Mouse (Mus musculus) ES-E14 (cell line): ENCODE results near the gene Zbtb20. TPM values are rescaled to one million over a fixed set of nuclear protein-coding genes. Genes with fewer than 3 reads are reported as not detected.
A peak's percentile ranks its signal among the peaks of the same experiment; 100 is the strongest.

Experiments
- DNase-seq: peaks from one replicate; pipeline ENCODE4 v3.0.0-alpha.2; 2013; ENCODE audit warnings: low read depth, low spot score
- H3K27ac ChIP-seq: 2 replicates; pipeline ENCODE4 v1.5.1; 2012; ENCODE audit warnings: low read depth, mild to moderate bottlenecking, low read length, moderate library complexity, mixed read lengths; ENCODE audit not compliant: poor library complexity, insufficient read depth, severe bottlenecking
- H3K36me3 ChIP-seq: 2 replicates; pipeline ENCODE4 v1.6.1; 2012; ENCODE audit warnings: mild to moderate bottlenecking, low read length, moderate library complexity, mixed read lengths; ENCODE audit not compliant: control insufficient read depth, poor library complexity, insufficient read depth, severe bottlenecking
- H3K4me1 ChIP-seq, 2 experiments: fragments of 150-350 bp in 1 of 2; sonication (generic) in 1 of 2; 2 replicates each; pipeline ENCODE4 v1.6.1; 2012; ENCODE audit warnings: low read length in 2 of 2, mild to moderate bottlenecking in 1 of 2, mixed read lengths in 1 of 2; ENCODE audit not compliant: control insufficient read depth in 2 of 2, insufficient read depth in 2 of 2, poor library complexity in 1 of 2
- H3K4me3 ChIP-seq, 2 experiments: fragments of 150-350 bp in 1 of 2; sonication (generic) in 1 of 2; 2 replicates each; pipeline ENCODE4 v1.5.1; 2012; ENCODE audit warnings: low read length in 2 of 2, low read depth in 1 of 2, mild to moderate bottlenecking in 1 of 2, mixed read lengths in 1 of 2; ENCODE audit not compliant: insufficient read depth in 1 of 2, poor library complexity in 1 of 2, severe bottlenecking in 1 of 2
- H3K9ac ChIP-seq: 2 replicates; pipeline ENCODE4 v1.6.1; 2012; ENCODE audit warnings: low read depth, mild to moderate bottlenecking, low read length, mixed read lengths; ENCODE audit not compliant: poor library complexity, insufficient read depth, severe bottlenecking
- H3K9me3 ChIP-seq: fragments of 150-350 bp; sonication (generic); 2 replicates; pipeline ENCODE4 v1.6.1; 2012; ENCODE audit warnings: low read depth, mild to moderate bottlenecking, low read length; ENCODE audit not compliant: control insufficient read depth, insufficient read depth
- CHD2 ChIP-seq: IDR thresholded peaks from 2 replicates; pipeline ENCODE4 v1.6.1; 2014; ENCODE audit warnings: mild to moderate bottlenecking, low read depth, low read length, inconsistent platforms
- HCFC1 ChIP-seq: IDR thresholded peaks from 2 replicates; pipeline ENCODE4 v1.6.1; 2012; ENCODE audit warnings: low read length, inconsistent platforms, borderline replicate concordance; ENCODE audit not compliant: insufficient read depth
- MAFK ChIP-seq: IDR thresholded peaks from 2 replicates; pipeline ENCODE4 v1.6.1; 2014; ENCODE audit warnings: mild to moderate bottlenecking, low read depth, low read length, inconsistent platforms; ENCODE audit not compliant: insufficient read depth
- ZC3H11A ChIP-seq: IDR thresholded peaks from 2 replicates; pipeline ENCODE4 v1.6.1; 2012; ENCODE audit warnings: low read depth, mild to moderate bottlenecking, inconsistent platforms, low read length, borderline replicate concordance
- ZNF384 ChIP-seq: IDR thresholded peaks from 2 replicates; pipeline ENCODE4 v1.6.1; 2012; ENCODE audit warnings: low read depth, low read length, inconsistent platforms
- in situ Hi-C, 2 experiments: fragments of 600-800 bp; cut with MboI; formaldehyde crosslinking; loops; one replicate each; pipeline ENCODE4 v1.15.1; 2025; ENCODE audit warnings: low sequenced_read_pairs in 2 of 2, inconsistent platforms in 1 of 2; ENCODE audit not compliant: unreplicated experiment in 2 of 2
- total RNA-seq: library from RNA; depleted of rRNA; stranded (reverse); fragments of 300-350 nt; gene quantifications from 2 replicates; pipeline ENCODE4 v1.2.3, GENCODE M21; 2012

The Zbtb20 gene
- total RNA-seq, 1 experiment = 4.0 TPM

DNA sequence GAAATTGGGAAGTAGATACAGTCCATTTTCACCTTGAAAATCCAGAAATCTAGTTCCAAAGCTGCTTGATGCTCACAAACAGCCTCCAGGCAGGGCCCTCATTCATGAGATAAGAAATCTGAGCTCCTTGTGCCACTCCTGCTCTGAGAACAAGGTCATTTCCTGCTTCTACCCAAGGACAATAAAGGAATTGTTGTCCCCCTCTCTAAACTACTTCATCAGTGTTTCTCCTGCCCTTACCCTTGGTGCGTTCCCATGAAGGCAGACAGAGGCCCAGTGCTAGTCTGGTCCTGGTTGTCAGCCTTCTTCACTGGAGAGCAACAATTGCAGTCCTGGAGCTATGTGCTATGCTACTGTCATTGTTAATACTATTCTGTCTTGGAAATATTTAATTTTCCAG lies 238.3 kb downstream of the Zbtb20 start:
- Histone ChIP-seq H3K9ac (no peak overlapping the region), H3K36me3 (no peaks in the 10 kb centered on the region), H3K27ac (no peak overlapping the region), H3K4me3 (no peak overlapping the region), H3K4me1 (0 out of 4 replicates have a peak, but pooled peaks cover 0 to 2% of the 10 kb centered on the region in 2 experiments), H3K9me3 (no peaks in the 10 kb centered on the region)
- TF ChIP-seq HCFC1 = no peak
- no peak for TF ChIP-seq MAFK
- no peak for TF ChIP-seq CHD2
- TF ChIP-seq ZC3H11A = no peak
- TF ChIP-seq ZNF384 = no peak
- in situ Hi-C loops = no loop called here
- peak; percentile 12 for DNase-seq

DNA sequence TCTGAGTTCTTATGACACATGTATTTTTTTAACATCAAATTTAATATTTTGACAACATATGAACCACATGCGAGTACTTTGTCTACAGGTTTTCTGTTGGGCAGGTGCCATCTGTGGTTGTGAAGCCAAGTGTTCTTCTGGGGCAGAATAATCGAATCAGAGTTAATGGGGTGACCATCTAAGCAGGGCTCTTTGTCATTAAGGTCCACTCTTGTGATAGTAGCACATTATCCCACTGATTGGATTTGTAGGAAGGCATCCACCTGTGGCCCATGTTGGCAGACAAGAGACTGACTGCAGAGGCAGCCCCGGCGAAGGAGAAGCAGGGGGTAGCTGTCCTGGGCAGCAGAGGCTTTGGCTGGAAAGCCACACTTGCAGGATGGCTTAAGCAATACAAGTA lies 254.3 kb downstream of the Zbtb20 start:
- H3K36me3 ChIP-seq = no peaks in the 10 kb centered on the region
- no peaks in the 10 kb centered on the region for H3K4me1 ChIP-seq
- no peak overlapping the region for H3K27ac ChIP-seq
- TF ChIP-seq HCFC1 (no peak), MAFK (no peak), ZC3H11A (no peak), CHD2 (no peak), ZNF384 (no peak)
- no peak for DNase-seq
- in situ Hi-C loops = no loop called here
- H3K4me3 ChIP-seq = no peak overlapping the region
- H3K9ac ChIP-seq = no peak overlapping the region
- H3K9me3 ChIP-seq = no peaks in the 10 kb centered on the region

DNA sequence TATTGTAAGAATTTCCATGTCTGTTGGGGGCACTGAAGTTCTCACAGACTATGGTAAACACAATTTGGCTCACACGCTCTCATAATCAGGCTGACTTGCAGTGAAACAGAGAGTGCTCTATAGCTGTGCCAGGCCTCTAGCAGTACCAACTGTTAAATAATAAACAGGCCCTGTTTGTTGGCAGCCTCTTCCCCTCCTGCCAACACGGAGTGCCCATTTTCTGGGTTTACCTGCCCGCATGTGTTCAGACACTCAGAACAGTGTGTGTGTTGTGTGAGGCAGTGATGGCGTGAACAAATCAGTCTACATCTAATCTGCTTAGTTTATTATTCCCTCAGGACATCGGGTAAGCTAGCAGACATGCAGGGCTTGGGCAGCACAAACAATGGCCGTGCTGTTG lies 254.9 kb downstream of the Zbtb20 start:
- H3K9me3 ChIP-seq = no peaks in the 10 kb centered on the region
- TF ChIP-seq HCFC1 (no peak), CHD2 (no peak), ZC3H11A (no peak), ZNF384 (no peak), MAFK (no peak)
- no peak overlapping the region for H3K4me3 ChIP-seq
- no peak for DNase-seq
- no peaks in the 10 kb centered on the region for H3K4me1 ChIP-seq
- in situ Hi-C loops = no loop called here
- no peak overlapping the region for H3K9ac ChIP-seq
- H3K36me3 ChIP-seq = no peaks in the 10 kb centered on the region
- H3K27ac ChIP-seq = no peak overlapping the region

DNA sequence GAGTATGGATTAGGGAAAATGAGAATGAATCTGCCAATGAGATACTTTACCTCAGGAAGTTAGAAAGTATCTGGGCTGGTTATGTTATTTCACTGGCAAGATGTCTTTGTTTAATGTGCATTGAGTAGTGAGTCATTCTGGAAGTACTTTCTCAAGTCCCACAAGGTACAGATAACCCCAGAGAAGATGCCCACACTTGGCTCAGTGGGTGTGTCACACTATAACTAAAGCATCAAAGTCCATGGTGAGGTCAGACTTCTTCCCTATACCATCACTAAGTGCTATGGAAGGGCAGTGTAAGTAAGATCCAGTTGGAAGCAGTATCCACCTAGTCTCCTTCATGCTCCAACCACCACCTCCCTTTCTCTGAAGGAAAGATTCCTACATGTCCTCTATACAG lies 255.4 kb downstream of the Zbtb20 start:
- Histone ChIP-seq H3K36me3 (no peaks in the 10 kb centered on the region), H3K27ac (no peak overlapping the region), H3K9ac (no peak overlapping the region), H3K4me1 (no peaks in the 10 kb centered on the region), H3K9me3 (no peaks in the 10 kb centered on the region), H3K4me3 (no peak overlapping the region)
- no peak for DNase-seq
- no peak for TF ChIP-seq MAFK
- no peak for TF ChIP-seq ZC3H11A
- TF ChIP-seq CHD2 = no peak
- in situ Hi-C loops = no loop called here

DNA sequence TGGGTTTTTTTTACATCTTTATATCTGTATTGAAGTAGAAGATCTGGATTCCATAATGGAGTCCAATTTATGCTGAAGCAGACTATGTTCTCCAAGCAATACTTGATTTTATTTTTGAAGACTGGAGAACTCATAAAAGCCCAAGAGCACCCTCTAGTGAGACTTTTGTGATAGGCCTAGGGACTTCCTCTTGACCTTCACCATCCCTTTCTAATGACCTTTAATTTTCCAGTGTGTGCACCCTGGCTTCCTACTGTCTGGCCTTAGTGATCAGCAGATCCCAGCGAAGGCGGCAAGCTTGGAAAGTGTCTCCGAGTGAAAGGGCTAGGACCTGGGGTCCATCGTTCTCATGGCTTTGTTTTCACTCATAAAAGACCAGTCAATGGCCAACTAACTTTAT lies 292.8 kb downstream of the Zbtb20 start:
- Histone ChIP-seq H3K4me3 (no peak overlapping the region), H3K4me1 (no peaks in the 10 kb centered on the region), H3K27ac (no peak overlapping the region), H3K36me3 (no peaks in the 10 kb centered on the region), H3K9me3 (no peaks in the 10 kb centered on the region), H3K9ac (no peak overlapping the region)
- TF ChIP-seq HCFC1 (no peak), ZC3H11A (peak; percentile 51; the same call in 1 of the 2 replicates)
- in situ Hi-C loops = loop anchor here (10.0 to 25.0 kb wide), 2 partner anchors 981 to 984 kb away; no protein-coding TSS in a partner anchor
- peak; percentile 40 for DNase-seq
